Mouse (Mus musculus): ENCODE results near the gene Olfr417.

- no peak for TF ChIP-seq POLR2A (IDR thresholded peaks at IDR 0.05; ENCODE audit: low read depth, low read length)
- no peak for TF ChIP-seq CTCF (IDR thresholded peaks at IDR 0.05; ENCODE audit: extremely low read depth, insufficient read length, insufficient replicate concordance, low read depth, low read length)
Observed at GRCm38 (mm10) chr1:174330218-174330617, 34.7 kb upstream of the Olfr417 start, which contains the start of gene Mptx1.

Data from small intestine, adult 2 months (tissue).